Mouse (Mus musculus) myocyte (in vitro differentiated cells): ENCODE data around the gene Defb5. TPM values are rescaled to one million over a fixed set of nuclear protein-coding genes. Genes with fewer than 3 reads are reported as not detected.
"Not testable (repeated sequence)": the region's sequence is repeated elsewhere in the genome, so short reads cannot be mapped to it uniquely, and the experiment has no call there.

Experiments
- H3K27me3 ChIP-seq: one replicate; pipeline ENCODE4 v1.6.1; 2011; ENCODE audit not compliant: control insufficient read depth, insufficient read depth, insufficient read length
- H3K36me3 ChIP-seq: one replicate; pipeline ENCODE4 v1.6.1; 2011; ENCODE audit not compliant: control insufficient read depth, insufficient read depth
- H3K4me2 ChIP-seq: one replicate; pipeline ENCODE4 v1.6.1; 2011; ENCODE audit warnings: low read depth, control low read depth
- H3K4me3 ChIP-seq: one replicate; pipeline ENCODE4 v1.5.1; 2011; ENCODE audit warnings: mild to moderate bottlenecking, control low read depth, moderate library complexity
- H3K79me2 ChIP-seq: one replicate; pipeline ENCODE4 v1.6.1; 2011; ENCODE audit not compliant: control insufficient read depth, insufficient read depth
- H3ac ChIP-seq: one replicate; pipeline ENCODE4 v1.6.1; 2011; ENCODE audit not compliant: control insufficient read depth, insufficient read length
- CEBPB ChIP-seq: IDR thresholded peaks from 2 replicates; pipeline ENCODE4 v1.6.1; 2011; ENCODE audit warnings: mild to moderate bottlenecking, moderate library complexity; ENCODE audit not compliant: poor library complexity, insufficient read depth, severe bottlenecking
- E2F4 ChIP-seq: IDR thresholded peaks from one replicate; pipeline ENCODE4 v1.6.1; 2011; ENCODE audit warnings: mild to moderate bottlenecking, control low read depth, moderate library complexity; ENCODE audit not compliant: insufficient read depth
- MAX ChIP-seq: IDR thresholded peaks from one replicate; pipeline ENCODE4 v1.6.1; 2011; ENCODE audit warnings: low read depth, mild to moderate bottlenecking, control low read depth
- MYOD1 ChIP-seq, 3 experiments: IDR thresholded peaks; one replicate each; pipeline ENCODE4 v1.6.1; 2011; ENCODE audit warnings: control low read depth in 2 of 3, low read depth in 2 of 3, mild to moderate bottlenecking in 2 of 3, moderate library complexity in 1 of 3; ENCODE audit not compliant: insufficient read length in 2 of 3, control insufficient read depth in 1 of 3
- MYOG ChIP-seq, 3 experiments: IDR thresholded peaks; one replicate each; pipeline ENCODE4 v1.6.1; 2011; ENCODE audit warnings: control low read depth in 2 of 3, low read depth in 2 of 3, mild to moderate bottlenecking in 2 of 3; ENCODE audit not compliant: insufficient read length in 2 of 3, control insufficient read depth in 1 of 3, insufficient read depth in 1 of 3
- POLR2A ChIP-seq: IDR thresholded peaks from one replicate; pipeline ENCODE4 v1.6.1; 2011; ENCODE audit warnings: low read depth, mild to moderate bottlenecking, control low read depth, moderate library complexity; ENCODE audit not compliant: insufficient read length
- POLR2AphosphoS2 ChIP-seq: IDR thresholded peaks from one replicate; pipeline ENCODE4 v1.6.1; 2011; ENCODE audit warnings: low read depth, control low read depth; ENCODE audit not compliant: insufficient read length
- REST ChIP-seq: IDR thresholded peaks from one replicate; pipeline ENCODE4 v1.6.1; 2011; ENCODE audit warnings: mild to moderate bottlenecking, control low read depth, moderate library complexity; ENCODE audit not compliant: insufficient read depth, insufficient read length
- SRF ChIP-seq: IDR thresholded peaks from one replicate; pipeline ENCODE4 v1.6.1; 2011; ENCODE audit warnings: low read depth; ENCODE audit not compliant: control insufficient read depth, insufficient read length
- TCF12 ChIP-seq: IDR thresholded peaks from one replicate; pipeline ENCODE4 v1.6.1; 2011; ENCODE audit warnings: mild to moderate bottlenecking, control low read depth; ENCODE audit not compliant: poor library complexity, insufficient read depth, severe bottlenecking
- TCF3 ChIP-seq: IDR thresholded peaks from one replicate; pipeline ENCODE4 v1.6.1; 2011; ENCODE audit warnings: low read depth, control low read depth; ENCODE audit not compliant: insufficient read length
- USF1 ChIP-seq: IDR thresholded peaks from one replicate; pipeline ENCODE4 v1.6.1; 2011; ENCODE audit warnings: low read depth, mild to moderate bottlenecking, control low read depth, moderate library complexity
- polyA plus RNA-seq: library from polyadenylated mRNA; unstranded; fragments of >200 nt; fragmentation: generic; extraction: Trizol; gene quantifications from one replicate; pipeline ENCODE4 v1.2.1, GENCODE M21; 2012; ENCODE audit warnings: missing spikeins

Defb5 gene
- polyA plus RNA-seq, 1 experiment, result not detected

DNA sequence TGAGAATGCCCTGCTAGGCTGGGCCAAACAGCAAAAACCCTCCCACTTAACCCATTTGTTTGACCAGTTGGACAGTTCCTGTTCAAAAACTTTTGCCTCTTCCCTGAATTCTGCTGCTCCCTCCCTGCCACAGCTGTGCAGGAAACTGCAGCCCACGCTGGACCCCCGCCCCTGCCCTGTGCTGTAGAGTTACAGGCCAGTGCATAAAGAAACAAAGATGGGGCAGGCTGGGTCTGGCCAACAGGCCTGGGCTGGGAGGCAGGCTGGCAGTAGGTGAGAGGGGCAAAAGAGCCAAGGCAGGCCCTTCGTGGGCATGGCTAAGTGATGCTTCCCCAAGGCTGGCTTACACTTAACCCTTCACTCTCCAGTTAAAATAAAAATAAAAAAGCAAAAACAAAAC, 12.3 kb downstream of the Defb5 start:
- Histone ChIP-seq H3ac (no peak overlapping the region), H3K79me2 (no peaks in the 10 kb centered on the region), H3K36me3 (no peaks in the 10 kb centered on the region), H3K4me3 (no peak overlapping the region), H3K4me2 (no peak overlapping the region), H3K27me3 (no peaks in the 10 kb centered on the region)
- TF ChIP-seq MAX (no peak), SRF (no peak), MYOG (IDR thresholded peaks at IDR 0.05; ENCODE audit: control insufficient read depth in 1 of 3, insufficient read depth in 1 of 3, insufficient read length in 2 of 3, low read depth in 2 of 3) (no peak), MYOD1 (IDR thresholded peaks at IDR 0.05; ENCODE audit: control insufficient read depth in 1 of 3, insufficient read length in 2 of 3, low read depth in 2 of 3) (no peak), POLR2A (no peak), TCF12 (no peak), REST (no peak), E2F4 (no peak), TCF3 (no peak), USF1 (no peak), CEBPB (no peak), POLR2AphosphoS2 (no peak)

DNA sequence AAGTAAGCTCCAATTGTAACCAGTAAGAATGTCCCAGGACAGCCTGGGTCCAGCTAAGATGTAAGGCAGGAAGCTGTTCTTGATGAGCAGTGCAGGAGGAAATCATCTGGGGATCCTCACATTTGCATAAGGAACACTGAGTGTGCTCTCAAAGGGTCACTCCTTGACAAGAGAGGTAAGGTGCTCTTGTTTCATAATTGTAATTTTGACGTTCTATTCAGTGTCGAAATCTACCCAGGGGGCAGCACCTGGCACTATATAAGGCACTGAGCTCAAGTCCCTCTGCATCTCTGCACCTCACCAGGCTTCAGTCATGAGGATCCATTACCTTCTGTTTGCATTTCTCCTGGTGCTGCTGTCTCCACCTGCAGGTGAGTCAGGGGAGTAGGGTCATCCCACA, 45.7 kb downstream of the Defb5 start, which contains the start of gene Defb3:
Gene Defb3, plus strand, starts transcription at position 301 of the 400 bp plus-strand sequence.
- not testable (repeated sequence) for H3ac ChIP-seq, H3K27me3 ChIP-seq, H3K79me2 ChIP-seq, H3K36me3 ChIP-seq, H3K4me3 ChIP-seq, H3K4me2 ChIP-seq

DNA sequence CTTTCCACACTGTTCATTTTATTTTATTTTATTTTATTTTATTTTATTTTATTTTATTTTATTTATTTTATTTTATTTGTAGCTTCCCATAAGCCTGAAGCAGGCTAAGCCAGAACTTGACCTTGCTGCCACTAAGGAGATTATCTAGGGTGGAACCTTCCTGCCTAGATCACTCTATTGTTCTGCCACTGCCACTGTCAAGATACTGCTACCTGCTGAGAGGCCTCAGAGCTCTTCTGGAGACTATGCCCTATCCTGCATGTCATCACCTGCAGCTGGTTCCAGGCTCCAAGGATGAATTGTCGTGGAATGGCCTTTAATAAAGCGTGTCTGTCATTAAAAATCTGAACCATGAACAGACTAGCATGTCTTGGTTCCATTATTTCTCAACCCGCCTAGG, 51.0 kb downstream of the Defb5 start:
- H3K27me3 ChIP-seq, H3ac ChIP-seq, H3K4me3 ChIP-seq, H3K79me2 ChIP-seq, H3K36me3 ChIP-seq, H3K4me2 ChIP-seq: not testable (repeated sequence)

Other genes with a start within 250 kb of the Defb5 start
- not detected for gene Defb38, start 221.0 kb upstream of the Defb5 start, polyA plus RNA-seq
- gene Defb39, start 182.8 kb upstream of the Defb5 start, polyA plus RNA-seq, result not detected
- gene Defb12, start 132.7 kb upstream of the Defb5 start, polyA plus RNA-seq, result not detected
- gene Defb34, start 123.8 kb upstream of the Defb5 start, polyA plus RNA-seq, result not detected
- gene Gm45826, start 106.8 kb upstream of the Defb5 start, polyA plus RNA-seq, result not detected
- not detected for gene Defb14, start 53.2 kb upstream of the Defb5 start, polyA plus RNA-seq
- not detected for gene Defb4, start 48.9 kb upstream of the Defb5 start, polyA plus RNA-seq
- gene Defb6, start 22.1 kb upstream of the Defb5 start, polyA plus RNA-seq, result not detected
- not detected for gene Defb46, start 7.7 kb upstream of the Defb5 start, polyA plus RNA-seq
- gene Defb3, start 45.8 kb downstream of the Defb5 start, polyA plus RNA-seq, result not detected
- gene Defb8, start 200.0 kb downstream of the Defb5 start, polyA plus RNA-seq, result not detected
- gene Defb7, start 247.5 kb downstream of the Defb5 start, polyA plus RNA-seq, result not detected